Mouse (Mus musculus) embryo, embryonic 11 days (tissue): ENCODE measurements around the gene Gm13694.
"Not testable (repeated sequence)": the region's sequence is repeated elsewhere in the genome, so short reads cannot be mapped to it uniquely, and the experiment has no call there.

Experiments used
- DNase-seq: peaks from one replicate; pipeline ENCODE4 v3.0.0-alpha.2; 2015

Gm13694 gene

GRCm38 (mm10) chr2:83978633-83979032 is at the start of gene Gm13694:
TSS of gene Gm13694 (plus strand) at chr2:83978933.
- not testable (repeated sequence) for DNase-seq

DNA sequence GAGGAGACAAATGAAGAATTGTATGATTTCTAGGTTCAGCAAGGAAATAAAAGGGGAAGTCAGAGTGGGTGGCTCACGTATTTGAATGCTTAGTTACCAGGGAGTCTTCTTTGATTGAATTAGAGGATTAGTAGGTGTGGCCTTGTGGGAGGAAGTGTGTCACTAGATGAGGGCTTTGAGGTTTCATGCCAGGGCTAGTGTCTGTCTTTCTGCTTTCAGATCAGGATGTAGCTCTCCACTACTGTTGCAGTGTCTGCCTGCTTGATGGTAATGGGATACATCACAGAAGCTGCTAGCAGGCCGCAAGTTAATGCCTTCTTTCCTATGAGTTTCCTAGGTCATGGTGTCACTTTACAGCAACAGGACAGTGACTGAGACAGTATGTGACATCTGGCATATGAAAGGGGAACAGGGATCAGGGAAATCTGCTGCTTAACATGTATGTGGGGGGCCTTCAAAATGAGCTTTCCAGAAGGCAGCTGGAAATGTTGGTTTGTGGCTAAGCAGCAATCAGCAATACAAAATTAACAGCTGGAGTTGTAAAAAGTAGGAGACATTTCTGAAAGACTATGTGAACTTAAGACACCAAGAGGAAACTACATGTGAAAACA is 49.1 kb upstream of the Gm13694 start:
- DNase-seq: no peak

DNA sequence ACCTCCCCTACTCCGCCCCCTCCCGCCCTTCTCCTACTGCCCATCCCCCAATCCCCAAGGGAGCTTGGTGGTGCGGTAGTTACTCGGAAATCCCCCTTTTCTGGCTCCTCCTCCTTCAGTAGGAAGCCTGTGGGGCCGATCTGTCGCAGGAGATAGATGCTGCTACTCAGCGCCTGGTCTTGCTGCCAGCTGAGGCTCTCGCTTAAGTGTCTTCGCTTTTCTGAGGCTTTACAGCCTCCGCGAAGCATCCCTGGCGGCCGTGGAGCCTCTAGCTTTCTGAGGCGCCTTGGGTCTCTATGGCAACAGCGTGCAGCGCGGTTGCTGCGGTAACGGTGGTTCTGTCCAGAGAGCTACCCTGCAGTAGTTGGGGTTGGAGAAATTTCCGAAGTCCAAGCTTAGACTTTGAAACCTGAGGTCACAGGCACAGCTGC is 37.8 kb upstream of the Gm13694 start, which contains the start of gene Zswim2:
TSS of gene Zswim2 (minus strand) at position 298 of the 431 bp plus-strand sequence.
- peak; percentile 88 for DNase-seq

GRCm38 (mm10) chr2:83941378-83941777 is 37.4 kb upstream of the Gm13694 start:
- DNase-seq: no peak

GRCm38 (mm10) chr2:83941792-83942191 is 36.9 kb upstream of the Gm13694 start:
- no peak for DNase-seq

DNA sequence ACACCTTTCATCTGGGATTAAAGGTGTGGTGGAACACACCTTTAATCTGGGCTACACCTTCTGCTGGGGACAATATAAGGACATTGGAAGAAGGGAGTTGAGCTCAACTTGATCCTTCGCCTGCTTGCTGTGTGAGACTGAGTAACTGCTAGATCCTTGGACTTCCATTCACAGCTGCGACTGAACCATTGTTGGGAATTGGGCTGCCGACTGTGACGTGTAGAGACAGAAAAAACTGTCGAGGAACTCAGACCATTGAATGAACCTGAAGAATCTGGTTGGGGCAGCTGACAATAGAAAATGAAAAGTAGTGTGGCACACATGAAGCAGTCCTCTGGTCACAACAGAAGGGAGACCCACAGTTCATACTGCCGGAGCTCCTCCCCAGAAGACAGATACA is 23.3 kb upstream of the Gm13694 start, which contains the start of gene Gm13698:
TSS of gene Gm13698 (plus strand) at position 301 of the 400 bp plus-strand sequence.
- DNase-seq: not testable (repeated sequence)

DNA sequence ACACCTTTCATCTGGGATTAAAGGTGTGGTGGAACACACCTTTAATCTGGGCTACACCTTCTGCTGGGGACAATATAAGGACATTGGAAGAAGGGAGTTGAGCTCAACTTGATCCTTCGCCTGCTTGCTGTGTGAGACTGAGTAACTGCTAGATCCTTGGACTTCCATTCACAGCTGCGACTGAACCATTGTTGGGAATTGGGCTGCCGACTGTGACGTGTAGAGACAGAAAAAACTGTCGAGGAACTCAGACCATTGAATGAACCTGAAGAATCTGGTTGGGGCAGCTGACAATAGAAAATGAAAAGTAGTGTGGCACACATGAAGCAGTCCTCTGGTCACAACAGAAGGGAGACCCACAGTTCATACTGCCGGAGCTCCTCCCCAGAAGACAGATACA is 17.5 kb upstream of the Gm13694 start, which contains the start of gene Gm13693:
TSS of gene Gm13693 (plus strand) at position 301 of the 400 bp plus-strand sequence.
- DNase-seq: not testable (repeated sequence)

DNA sequence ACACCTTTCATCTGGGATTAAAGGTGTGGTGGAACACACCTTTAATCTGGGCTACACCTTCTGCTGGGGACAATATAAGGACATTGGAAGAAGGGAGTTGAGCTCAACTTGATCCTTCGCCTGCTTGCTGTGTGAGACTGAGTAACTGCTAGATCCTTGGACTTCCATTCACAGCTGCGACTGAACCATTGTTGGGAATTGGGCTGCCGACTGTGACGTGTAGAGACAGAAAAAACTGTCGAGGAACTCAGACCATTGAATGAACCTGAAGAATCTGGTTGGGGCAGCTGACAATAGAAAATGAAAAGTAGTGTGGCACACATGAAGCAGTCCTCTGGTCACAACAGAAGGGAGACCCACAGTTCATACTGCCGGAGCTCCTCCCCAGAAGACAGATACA is 11.7 kb upstream of the Gm13694 start, which contains the start of gene Gm13695:
TSS of gene Gm13695 (plus strand) at position 301 of the 400 bp plus-strand sequence.
- not testable (repeated sequence) for DNase-seq

GRCm38 (mm10) chr2:83972823-83973222 is 5.9 kb upstream of the Gm13694 start, which contains the start of gene Gm13696:
TSS of gene Gm13696 (plus strand) at chr2:83973123.
- not testable (repeated sequence) for DNase-seq

GRCm38 (mm10) chr2:83984443-83984842 is 5.7 kb downstream of the Gm13694 start, which contains the start of gene Gm13697:
TSS of gene Gm13697 (plus strand) at chr2:83984743.
- not testable (repeated sequence) for DNase-seq

GRCm38 (mm10) chr2:83990253-83990652 is 11.5 kb downstream of the Gm13694 start, which contains the start of gene Gm13691:
TSS of gene Gm13691 (plus strand) at chr2:83990553.
- not testable (repeated sequence) for DNase-seq

GRCm38 (mm10) chr2:83993639-83994255 is 15.0 kb downstream of the Gm13694 start:
- DNase-seq: not testable (repeated sequence)

GRCm38 (mm10) chr2:83994526-83994925 is 15.8 kb downstream of the Gm13694 start:
- DNase-seq: not testable (repeated sequence)

DNA sequence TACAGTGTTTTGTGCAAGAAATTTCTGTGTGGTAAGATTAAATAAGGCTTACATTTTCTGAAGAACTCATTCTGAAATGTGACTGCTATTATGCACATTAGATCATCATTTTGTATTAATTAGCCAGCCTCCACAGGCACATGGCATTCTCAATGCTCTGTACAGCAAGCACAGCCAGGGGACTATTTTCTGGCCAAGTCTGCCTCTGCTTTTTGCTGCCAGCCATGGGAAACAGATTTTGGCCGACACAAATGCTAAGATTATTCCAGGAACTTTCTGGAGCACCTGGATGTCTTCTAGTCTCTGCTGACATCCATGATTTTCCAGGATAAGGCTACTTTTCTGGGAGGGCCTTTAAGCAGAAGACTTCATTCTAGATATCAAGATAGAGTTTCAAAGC is 30.2 kb downstream of the Gm13694 start:
- DNase-seq: no peak

- no peak for DNase-seq
These were observed 31.1 kb downstream of the Gm13694 start for GRCm38 (mm10) chr2:84009818-84010217.

DNA sequence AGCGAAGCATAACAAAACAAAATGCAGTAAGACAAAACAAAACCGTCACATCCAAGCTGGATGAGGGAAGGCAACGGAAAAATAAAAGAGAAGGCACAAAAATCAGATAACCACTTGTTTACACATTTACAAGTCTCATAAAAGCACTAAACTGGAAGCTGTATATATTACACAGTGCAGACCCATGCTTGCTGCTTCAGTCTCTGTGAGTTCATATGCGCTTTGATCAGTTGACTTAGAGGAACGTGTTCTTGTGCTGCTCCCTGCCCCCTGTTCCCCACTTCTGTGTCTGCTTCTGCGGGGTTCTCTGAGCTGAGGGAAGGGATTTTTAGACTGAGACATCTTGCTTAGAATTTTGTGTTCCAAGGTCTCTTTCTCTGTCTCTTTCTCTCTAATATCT is 35.8 kb downstream of the Gm13694 start:
- DNase-seq: no peak

- DNase-seq: not testable (repeated sequence)
These were observed 37.6 kb downstream of the Gm13694 start for GRCm38 (mm10) chr2:84016291-84016690.

DNA sequence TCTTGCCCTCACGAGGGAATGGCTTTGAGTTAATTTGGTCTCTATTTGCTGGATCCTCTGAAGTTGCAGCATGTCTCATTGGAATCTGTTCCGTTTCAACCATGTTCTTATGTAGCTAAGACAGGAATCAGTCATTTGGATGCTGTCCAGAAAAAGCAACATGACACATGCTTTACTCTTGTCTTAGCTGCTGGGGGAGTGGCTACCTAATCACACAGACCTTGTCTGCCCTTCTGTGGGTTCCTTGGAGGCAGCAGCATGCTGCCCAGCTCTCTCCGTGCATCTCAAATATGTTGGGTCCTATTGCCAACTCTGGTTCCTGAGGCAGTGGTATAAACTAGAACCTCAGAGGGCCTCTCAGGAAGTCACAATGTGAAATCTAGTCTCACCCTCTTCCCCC is 39.6 kb downstream of the Gm13694 start:
- no peak for DNase-seq

DNA sequence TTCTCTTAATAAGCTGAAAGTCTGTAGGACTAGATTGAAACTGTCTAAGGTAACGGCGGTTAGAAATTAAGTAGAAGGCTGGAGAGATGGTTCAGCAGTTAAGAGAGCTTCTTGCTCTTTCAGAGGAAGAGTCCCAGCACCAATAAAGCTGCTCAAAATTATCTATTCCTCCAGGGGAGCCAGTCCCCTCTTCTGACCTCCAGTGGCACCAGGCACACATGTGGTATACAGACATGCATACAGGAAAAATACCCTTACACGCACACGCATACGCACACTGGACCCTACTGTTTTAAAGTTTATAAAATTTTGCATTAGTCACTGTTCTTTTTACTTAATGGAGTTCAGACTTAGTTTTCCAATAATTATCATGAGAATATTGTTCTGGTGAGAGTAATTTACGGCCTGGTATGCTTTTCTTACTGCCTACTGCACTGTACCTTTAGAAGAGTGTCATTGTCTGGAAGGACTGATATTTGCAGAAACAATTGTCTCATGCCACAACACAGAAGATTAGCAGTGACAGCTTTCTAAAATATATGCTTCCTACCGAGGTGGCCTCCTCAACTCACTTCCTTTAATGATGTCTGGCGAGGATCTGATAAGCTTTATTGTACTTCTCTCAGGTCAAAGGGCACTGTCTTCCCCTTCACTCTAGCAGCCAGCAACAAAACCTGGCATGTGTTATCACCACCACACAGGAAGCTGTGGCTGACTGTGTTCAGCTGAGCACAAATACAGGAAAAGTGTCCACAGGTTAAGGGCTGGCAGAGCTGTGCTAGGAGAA is 41.0 kb downstream of the Gm13694 start:
- DNase-seq: peak; percentile 37

- DNase-seq: no peak
These were observed 43.2 kb downstream of the Gm13694 start for GRCm38 (mm10) chr2:84021930-84022329.

GRCm38 (mm10) chr2:84022905-84023304 is 44.2 kb downstream of the Gm13694 start:
- no peak for DNase-seq

GRCm38 (mm10) chr2:84023319-84023718 is 44.6 kb downstream of the Gm13694 start:
- DNase-seq: no peak

GRCm38 (mm10) chr2:84025217-84025616 is 46.5 kb downstream of the Gm13694 start:
- no peak for DNase-seq
